Mouse (Mus musculus) ovary, adult 18-20 months (tissue): ENCODE results near the gene Prlh.

ENCODE experiments used
- DNase-seq: peaks from one replicate; pipeline ENCODE4 v3.0.0; 2022; ENCODE audit warnings: low spot score, mixed read lengths

Gene Prlh

GRCm38 (mm10) chr1:90953688-90954087 lies 780 bp downstream of the Prlh start:
- no peak for DNase-seq

DNA sequence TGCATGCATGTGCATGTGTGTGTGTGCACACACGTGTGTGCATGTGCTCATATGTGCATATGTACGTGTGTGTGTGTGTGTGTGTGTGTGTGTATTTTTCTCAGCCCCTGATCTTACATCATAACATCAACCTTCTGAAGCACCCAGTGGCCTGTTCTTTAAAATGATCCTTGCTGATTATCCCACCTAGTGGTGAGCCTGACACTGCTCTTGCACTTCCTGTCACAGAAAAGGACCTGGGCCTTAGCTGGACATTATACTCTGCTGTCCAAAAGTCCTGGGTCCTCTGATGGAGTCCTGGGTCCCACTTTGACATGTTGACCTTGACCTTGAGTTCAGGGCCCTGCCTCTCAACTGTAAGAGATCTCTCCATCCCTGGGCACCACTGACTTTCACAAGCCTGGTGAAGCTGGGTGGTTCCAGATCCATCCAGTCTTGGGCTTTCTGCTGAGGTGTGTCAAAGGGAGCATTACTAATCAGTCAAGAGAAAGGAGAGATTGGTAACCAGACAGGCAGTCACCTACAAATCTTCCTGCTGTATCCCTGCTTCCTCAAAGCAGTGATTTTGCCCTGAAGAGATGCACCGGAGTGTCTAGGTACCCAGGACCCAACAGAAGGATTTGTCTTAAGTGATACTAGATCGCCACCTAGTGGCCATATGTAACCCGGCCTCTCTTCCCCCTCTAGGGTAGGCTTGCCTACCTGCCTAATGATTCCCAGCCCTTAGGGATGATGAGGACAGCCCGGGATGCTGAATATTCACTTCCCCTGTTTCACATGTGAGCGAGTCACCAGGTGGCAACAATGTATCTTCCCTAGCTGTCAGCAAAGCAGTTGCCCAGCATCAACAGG lies 3.6 kb downstream of the Prlh start:
- no peak for DNase-seq

GRCm38 (mm10) chr1:90962526-90962925 lies 9.6 kb downstream of the Prlh start:
- no peak for DNase-seq

DNA sequence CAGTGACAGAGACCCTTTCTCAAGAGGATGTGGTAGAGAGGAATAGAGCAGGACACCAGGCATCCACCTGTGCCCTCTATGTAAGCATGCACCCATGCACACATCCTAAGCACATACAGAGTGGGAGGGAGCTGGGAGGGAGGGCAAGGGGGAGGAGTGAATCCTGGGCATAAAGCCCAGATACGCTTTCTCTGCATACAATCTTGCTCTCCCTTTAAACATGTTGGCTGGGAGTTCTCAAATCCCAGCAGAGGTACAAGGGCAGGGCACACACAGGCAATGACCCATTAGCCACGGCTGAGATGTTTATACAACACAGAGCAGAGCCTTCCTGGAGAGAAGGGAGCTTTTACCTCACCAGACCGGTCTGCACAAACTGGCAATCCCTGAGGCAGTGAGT lies 10.1 kb downstream of the Prlh start:
- DNase-seq = no peak

DNA sequence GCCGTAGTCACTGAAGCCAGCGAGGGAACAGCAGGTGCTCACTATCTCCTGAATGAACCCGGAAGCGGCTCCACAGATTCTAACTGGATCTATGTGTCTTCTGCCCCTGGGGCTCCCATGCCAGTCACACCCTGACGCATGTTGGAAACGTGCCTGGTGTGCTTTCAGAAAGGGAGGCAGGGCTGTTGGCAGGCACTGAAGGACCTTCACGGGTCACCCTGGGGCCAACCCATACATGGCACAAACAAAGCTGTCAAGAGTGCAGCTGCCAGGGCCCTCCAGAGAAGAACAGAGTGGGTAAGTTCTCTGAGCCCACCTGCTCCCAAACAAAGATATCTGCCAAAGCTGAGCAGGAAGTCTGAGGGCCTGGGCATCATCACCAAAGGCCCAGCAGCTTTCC lies 14.7 kb downstream of the Prlh start:
- DNase-seq = peak; percentile 43

DNA sequence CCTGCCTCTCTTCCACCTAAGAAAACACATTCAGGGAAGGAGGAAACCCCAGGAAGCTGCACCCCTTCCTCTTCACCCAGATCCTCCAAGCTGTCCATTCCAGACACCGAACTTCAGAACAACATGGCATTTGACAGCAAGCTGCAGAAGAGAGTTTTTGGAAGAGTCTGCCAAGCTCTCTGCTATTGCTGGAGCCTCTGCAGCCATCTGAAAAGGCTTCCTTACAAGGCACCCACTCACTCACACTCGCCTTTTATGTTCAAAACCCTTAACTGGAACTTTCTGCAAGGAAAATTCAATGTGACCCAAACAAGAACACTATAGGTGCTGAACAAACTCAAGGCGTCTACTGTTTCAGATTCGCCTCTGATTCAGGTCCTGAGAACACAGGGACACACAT lies 15.7 kb downstream of the Prlh start:
- no peak for DNase-seq

DNA sequence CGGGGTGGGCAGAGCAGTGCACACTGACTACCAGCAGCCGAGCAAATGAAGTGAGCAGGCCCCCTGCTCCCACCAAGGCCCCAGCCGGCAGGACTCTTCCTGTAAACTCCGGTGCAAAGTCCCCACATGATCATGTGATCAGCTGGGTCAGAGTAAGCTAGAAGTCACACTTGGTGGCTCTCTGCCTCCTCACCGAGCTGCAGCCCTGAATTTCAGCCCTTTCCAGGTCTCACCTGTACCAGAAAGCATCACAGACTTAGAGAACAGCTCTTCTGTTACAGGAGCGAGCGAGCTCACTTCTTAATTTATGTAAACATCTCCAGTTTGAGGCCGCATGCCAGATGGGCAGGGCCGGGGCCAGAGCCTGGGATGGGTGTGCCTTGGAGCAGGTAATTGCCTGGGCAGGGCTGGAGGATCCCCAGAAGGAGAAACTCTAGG lies 16.5 kb downstream of the Prlh start, which contains the start of gene Rab17:
Gene Rab17 (minus strand): TSS at position 315 of the 438 bp plus-strand sequence.
- DNase-seq = no peak

- no peak for DNase-seq
Observed at GRCm38 (mm10) chr1:90969881-90970390, 17.0 kb downstream of the Prlh start.

DNA sequence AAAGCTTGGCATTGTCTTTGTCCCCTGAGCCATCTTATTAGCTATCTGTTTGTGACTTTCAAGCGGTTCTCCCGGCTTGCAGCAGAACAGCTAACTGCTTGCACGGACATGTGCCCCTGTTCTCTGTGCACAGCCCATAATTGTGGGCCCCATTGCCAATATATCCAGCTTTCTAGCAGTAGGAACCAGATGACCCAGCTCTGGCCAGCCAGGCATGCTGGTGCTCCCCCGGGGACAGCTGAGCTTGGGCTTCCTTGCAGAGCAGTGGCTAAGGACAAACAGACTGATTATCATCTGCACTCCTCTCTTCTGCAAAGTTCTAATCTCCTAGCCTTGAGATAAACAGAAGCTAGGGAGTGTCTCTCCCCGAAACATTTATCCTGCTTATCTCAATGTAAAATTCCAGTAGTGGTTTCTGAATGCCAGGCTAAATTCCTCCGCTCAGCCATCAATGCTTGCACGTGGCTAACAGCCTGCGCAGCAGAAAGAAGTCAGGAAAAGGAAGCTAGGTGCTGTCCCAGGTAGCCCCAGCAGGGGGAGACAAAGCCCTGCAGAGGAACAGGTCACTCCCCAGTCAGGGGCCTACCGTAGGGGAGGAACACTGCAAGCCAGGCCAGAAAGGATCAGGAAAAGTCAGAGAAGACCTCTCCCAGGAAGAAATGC lies 20.1 kb downstream of the Prlh start:
- DNase-seq = peak; percentile 86

DNA sequence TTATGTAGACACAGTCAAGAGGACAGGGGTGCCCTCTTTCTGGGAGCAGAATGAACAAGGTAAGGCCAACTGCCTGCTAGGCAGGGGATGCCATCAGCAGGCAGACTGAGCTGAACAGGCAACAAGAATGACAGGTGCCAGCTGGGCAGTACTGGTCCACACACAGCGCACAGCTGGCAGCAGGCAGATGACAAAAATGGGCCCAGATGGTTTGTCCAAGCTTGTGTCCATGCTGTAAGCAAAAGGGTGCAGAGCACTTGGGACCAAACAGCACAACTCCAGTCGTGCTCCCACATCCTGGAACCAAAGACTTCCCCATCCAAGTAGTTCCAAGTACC lies 20.6 kb downstream of the Prlh start:
- no peak for DNase-seq

DNA sequence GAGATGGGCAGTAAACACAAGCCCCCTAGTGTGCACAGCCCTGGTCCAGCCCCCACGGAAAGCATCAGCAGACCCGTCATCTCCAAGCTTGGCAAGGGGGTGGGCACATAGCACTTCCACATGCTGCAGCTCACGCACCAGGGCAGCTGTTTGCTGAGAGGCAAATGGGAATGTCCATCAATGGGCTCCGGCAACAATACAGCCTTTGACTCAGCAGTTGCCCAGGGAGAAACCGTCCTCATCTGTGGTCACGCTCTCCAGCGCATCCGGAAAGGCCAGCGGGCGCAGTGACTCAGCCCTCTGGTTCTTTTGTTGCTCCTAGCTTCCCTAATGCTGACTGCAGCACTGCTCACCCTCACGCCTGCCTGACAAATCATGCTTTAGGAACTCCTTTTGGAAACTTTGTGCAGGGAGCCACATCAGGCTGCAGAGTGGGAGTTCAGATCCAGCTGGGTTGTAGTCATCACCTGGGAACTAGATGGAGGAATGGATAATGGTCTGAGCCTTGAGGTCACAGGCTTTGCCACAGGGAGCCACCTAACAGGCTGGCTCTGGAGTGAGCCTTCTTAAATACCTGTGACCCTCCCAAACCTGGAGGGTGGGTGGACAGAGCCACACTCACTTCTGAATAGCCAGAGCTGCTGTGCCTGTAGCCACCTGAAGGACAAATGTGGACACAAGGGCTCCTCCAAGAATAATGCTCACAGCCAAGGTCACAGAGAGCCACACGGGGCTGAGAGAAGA lies 22.2 kb downstream of the Prlh start:
- peak; percentile 46 for DNase-seq

GRCm38 (mm10) chr1:90975960-90976359 lies 23.1 kb downstream of the Prlh start:
- no peak for DNase-seq

GRCm38 (mm10) chr1:90980638-90981330 lies 27.9 kb downstream of the Prlh start:
- no peak for DNase-seq

DNA sequence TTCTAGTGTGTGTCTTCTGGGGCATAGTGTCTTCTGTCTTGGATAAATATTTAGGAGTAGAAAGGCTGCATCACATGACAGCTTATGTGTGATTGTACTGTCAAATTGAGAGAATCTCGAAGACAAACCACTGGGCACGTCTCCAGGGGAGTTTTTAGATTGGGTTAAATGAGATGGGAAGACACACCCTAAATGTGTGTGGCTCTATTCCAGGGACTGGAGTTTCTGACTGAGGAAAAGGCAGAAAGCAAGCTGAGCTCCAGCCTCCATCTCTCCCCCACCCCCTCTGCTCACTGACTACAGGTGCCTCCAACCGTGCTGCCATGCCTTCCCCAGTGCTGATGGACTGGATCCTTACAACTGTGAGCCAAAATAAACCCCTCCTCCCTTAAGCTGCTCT lies 28.4 kb downstream of the Prlh start:
- DNase-seq = no peak

DNA sequence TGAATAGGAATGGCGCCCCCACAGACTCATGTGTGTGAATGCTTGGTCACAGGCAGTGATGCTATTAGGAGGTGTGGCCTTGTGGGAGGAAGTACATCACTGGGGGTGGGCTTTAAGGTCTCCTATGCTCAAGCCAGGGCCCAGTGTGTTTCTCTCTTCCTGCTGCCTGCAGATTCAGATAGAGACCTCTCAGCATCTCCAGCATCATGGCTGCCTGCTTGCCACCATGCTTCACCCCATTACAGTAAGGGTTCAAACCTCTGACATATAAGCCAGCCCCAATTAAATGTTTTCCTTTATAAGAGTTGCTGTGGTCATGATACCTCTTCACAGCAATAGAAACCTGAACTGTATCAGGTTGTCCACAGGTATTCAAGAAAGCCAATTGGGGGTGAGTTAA lies 43.0 kb downstream of the Prlh start:
- DNase-seq = no peak

GRCm38 (mm10) chr1:90997136-90997535 lies 44.2 kb downstream of the Prlh start:
- DNase-seq = no peak

DNA sequence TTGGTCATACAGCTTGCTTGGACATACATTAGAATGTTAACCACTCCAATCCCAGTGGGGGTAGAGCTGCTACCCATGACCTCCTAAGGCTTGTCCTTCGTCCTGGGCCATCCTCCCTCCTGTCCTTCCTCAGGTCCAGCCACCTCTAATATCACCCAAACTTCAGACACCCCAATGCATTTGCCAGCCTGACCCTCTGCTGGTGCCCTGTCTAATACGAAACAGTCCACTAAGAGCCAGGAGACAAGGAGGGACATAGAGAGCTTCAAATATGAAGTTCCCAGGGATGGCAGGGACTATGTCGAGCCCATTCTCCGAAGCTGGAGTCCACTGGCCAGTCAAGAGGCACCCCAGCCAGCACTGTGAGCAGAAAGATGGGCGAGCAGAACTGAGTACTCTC lies 44.7 kb downstream of the Prlh start:
- DNase-seq = no peak

DNA sequence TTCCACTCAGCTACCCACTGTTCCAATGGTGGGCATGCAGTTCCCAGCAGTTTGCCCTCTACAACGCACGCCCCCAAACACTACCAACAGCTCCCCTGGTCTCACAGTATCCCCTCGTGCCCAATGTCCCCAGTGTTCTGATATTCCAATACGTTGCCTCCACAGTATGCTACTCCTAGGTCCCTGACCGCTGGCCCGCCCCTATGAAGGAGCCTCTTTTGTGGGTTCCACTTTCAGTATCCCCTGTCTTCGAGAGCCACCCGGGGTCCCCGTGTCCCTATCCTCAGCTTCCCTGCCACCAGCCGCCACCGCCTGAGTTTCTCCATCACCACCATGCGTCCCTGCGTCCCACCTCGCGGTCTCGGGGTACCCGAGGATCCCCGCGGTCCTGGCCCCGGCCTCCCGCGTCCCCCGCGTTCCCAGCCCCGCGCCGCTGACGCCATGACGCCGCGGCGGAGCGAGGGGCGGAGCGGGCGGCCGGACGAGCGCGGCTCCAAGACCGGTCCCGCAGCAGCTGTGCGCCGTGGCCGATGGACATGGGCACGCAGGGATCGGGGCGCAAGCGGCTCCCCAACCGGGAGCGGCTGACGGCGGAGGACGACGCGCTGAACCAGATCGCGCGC lies 45.5 kb downstream of the Prlh start, which contains the start of gene Lrrfip1:
Gene Lrrfip1 (plus strand): TSS at position 470 of the 623 bp plus-strand sequence.
- no peak for DNase-seq

DNA sequence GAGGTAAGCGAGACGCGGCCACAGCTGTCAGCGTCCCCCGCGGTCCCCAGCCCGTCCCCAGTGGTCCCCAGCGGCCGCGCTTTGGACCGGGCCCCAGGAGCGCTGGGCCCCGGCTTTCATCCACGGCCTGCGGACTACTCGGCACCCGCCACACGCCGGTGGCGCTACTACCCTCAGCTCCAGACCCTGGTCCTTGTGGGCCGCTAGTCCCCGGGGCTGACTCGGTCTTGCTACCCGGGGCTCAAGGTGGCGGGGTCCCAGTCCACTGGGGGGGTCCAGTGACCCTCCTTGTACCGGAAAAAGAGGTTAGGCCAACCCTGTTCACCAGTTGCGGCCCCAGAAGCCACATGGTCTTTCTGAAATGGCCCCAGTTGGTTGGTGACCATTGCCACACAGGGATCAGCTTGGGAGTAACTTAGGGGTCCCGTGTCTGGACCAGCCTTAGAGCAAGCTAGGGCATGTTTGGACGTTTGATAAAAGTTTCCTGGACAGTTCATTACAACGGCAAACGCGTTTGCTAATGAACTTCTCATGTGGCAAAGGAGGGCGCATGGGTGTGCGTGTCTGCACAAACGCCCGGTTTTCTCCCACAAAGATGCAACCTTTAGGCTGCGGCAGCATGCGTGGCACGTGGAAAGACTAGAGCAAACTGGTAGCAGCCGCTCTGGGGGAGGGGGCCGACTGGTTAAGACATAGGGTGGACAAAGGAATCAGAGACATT lies 46.1 kb downstream of the Prlh start:
- DNase-seq = no peak

DNA sequence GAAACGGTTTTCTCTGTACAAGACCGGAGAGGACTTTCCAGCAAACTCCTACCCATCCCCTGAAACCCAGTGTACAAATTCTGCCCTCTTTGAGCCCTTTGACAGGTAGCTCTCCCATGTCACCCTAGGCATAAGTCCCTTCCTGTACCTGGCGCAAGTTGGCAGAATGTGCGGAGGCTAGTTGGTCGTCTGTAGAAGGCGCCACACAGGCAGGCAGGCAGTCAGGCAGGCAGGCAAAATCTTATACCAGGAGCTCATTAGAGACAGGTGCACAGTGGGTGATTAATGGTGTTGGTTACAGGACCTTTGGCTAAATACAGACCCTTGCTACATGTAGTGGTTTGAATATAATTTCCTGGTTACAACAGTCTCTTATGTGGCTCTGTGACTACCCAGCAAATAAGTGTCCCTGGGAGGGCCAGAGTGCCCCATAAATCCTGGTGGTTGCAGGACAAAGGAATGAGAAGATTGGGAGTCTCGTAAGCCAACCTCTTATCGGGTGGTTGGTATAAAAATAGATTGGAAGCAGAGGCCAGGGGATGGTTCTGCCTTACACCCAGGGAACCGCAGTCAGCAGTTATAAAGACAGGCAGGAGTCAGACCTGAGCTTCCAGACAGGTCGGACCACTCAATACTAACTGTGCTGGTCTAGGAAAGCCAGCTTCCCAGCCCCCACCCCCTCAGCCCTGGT lies 47.1 kb downstream of the Prlh start:
- no peak for DNase-seq
